Mouse (Mus musculus) cortical plate, adult 2 months (tissue): ENCODE results near the gene Dstn.

Experiments
- CTCF ChIP-seq: fragments of 200-500 bp; IDR thresholded peaks from 2 replicates; pipeline ENCODE4 v1.5.1; 2011; ENCODE audit warnings: mild to moderate bottlenecking, control low read depth, low read length; ENCODE audit not compliant: insufficient read depth; ENCODE audit errors: extremely low read depth
- POLR2A ChIP-seq: fragments of 200-500 bp; IDR thresholded peaks from 2 replicates; pipeline ENCODE4 v1.6.1; 2011; ENCODE audit warnings: mild to moderate bottlenecking, low read length, control low read depth; ENCODE audit not compliant: insufficient read depth; ENCODE audit errors: extremely low read depth

GRCm38 (mm10) chr2:143929607-143930311 lies 14.6 kb downstream of the Dstn start:
- no peak for TF ChIP-seq CTCF
- TF ChIP-seq POLR2A: no peak
